Mouse (Mus musculus): ENCODE results near the gene Dbnl. TPM values are rescaled to one million over a fixed set of nuclear protein-coding genes. Genes with fewer than 3 reads are reported as not detected.

Gene Dbnl
- total and polyA plus RNA-seq, 2 experiments from 2014 or later: 77.8 to 130 TPM

DNA sequence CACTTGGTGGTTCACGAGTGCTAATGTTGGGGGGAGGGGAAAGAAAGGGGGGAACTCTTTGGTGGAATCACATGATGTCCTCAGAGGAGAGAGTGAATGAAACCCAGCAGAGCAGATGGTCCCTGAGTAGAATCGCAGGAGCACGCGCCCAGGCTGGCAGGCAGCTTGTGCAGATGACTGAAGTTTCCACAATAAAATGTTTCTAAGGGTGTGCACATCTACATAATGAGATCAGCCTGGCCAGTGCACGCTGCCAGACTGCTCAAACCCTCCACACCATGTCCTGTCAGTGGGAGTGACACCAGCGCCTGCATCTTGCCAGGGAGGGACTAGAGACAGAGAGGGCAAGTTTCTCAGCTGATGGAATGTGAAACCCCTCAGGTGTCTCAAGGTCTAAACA, 60.5 kb downstream of the Dbnl start:
- Histone ChIP-seq H3K4me1 (ENCODE audit: insufficient read depth) (peaks cover 8% of the 10 kb centered on the region; the same call in 1 of the 2 replicates), H3K27ac (ENCODE audit: low read depth, low read length) (peak overlapping the region; percentile 23; the same call in 1 of the 2 replicates), H3K9me3 (ENCODE audit: low read length) (no peaks in the 10 kb centered on the region), H3K9ac (no peak overlapping the region), H3K4me2 (ENCODE audit: low read depth) (no peak overlapping the region), H3K4me3 (ENCODE audit: low read depth, low read length) (no peak overlapping the region), H3K36me3 (ENCODE audit: insufficient read depth) (no peaks in the 10 kb centered on the region), H3K27me3 (ENCODE audit: insufficient read depth, low read length) (no peaks in the 10 kb centered on the region)
- 16% methylated on average over 6 of the region's 6 CpGs for WGBS
- TF ChIP-seq CTCF (IDR thresholded peaks at IDR 0.05; ENCODE audit: low read depth): no peak
- ATAC-seq (peak; percentile 95), DNase-seq (peak; percentile 81)

DNA sequence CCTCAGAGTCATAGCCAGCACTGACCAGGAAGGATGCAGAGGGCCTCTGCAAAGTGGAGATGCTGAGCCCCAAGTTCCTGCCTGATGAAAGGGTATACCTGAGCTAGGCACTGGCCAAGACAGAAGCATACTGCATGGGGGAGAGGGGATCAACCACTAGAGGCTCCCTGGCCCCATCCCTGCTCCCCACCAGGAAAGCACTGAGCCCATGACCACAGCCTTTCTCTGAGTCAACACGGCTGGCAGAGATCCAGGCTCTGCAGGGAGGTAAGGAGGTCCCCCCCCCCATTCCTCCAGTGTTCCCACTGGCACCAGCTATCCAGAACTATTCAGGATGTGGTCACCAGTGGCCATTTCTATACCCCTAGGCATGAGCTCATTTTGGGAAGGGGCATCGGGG, 61.0 kb downstream of the Dbnl start:
- H3K36me3 ChIP-seq (ENCODE audit: insufficient read depth): no peaks in the 10 kb centered on the region
- peaks cover 8% of the 10 kb centered on the region; the same call in 1 of the 2 replicates for H3K4me1 ChIP-seq (ENCODE audit: insufficient read depth)
- no peaks in the 10 kb centered on the region for H3K9me3 ChIP-seq (ENCODE audit: low read length)
- DNase-seq (no peak), ATAC-seq (no peak)
- TF ChIP-seq CTCF (IDR thresholded peaks at IDR 0.05; ENCODE audit: low read depth): no peak
- H3K4me3 ChIP-seq (ENCODE audit: low read depth, low read length): no peak overlapping the region
- H3K9ac ChIP-seq: no peak overlapping the region
- H3K4me2 ChIP-seq (ENCODE audit: low read depth): no peak overlapping the region
- H3K27ac ChIP-seq (ENCODE audit: low read depth, low read length): peak overlapping the region; percentile 23; the same call in 1 of the 2 replicates
- WGBS: 36% methylated on average over 2 of the region's 2 CpGs
- no peaks in the 10 kb centered on the region for H3K27me3 ChIP-seq (ENCODE audit: insufficient read depth, low read length)

DNA sequence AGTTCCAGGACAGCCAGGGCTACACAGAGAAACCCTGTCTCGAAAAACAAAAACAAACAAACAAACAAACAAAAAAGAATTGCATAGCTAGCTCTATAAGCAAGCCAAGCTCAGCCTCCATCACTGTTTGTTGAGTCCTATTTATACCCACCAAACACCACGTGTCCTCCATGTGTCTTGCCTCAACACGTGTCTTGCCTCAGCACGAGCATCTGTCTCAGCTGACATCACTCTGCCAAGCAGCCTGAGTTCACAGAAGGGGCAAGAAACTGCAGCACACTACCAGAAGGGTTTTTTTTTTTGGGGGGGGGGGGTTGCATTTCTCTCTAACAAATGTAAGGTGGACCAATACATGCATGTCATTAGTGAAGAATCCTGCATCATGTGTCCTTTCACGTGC, 62.2 kb downstream of the Dbnl start:
- DNase-seq: no peak
- no peak overlapping the region for H3K4me3 ChIP-seq (ENCODE audit: low read depth, low read length)
- TF ChIP-seq CTCF (IDR thresholded peaks at IDR 0.05; ENCODE audit: low read depth): no peak
- H3K9ac ChIP-seq: no peak overlapping the region
- H3K36me3 ChIP-seq (ENCODE audit: insufficient read depth): no peaks in the 10 kb centered on the region
- H3K27me3 ChIP-seq (ENCODE audit: insufficient read depth, low read length): no peaks in the 10 kb centered on the region
- ATAC-seq: no peak
- no peak overlapping the region for H3K27ac ChIP-seq (ENCODE audit: low read depth, low read length)
- H3K4me1 ChIP-seq (ENCODE audit: insufficient read depth): peaks cover 8% of the 10 kb centered on the region; the same call in 1 of the 2 replicates
- WGBS: 67% methylated on average over 5 of the region's 5 CpGs
- H3K4me2 ChIP-seq (ENCODE audit: low read depth): no peak overlapping the region
- H3K9me3 ChIP-seq (ENCODE audit: low read length): no peaks in the 10 kb centered on the region

Other genes starting within 250 kb of the Dbnl start
- gene Ccdc117, start 246.3 kb upstream of the Dbnl start, total RNA-seq (2014; rRNA removed): 14.4 and 14.7 TPM in 2 replicates
- 6.6 and 7.0 TPM in 2 replicates for gene Ccdc117, start 246.3 kb upstream of the Dbnl start, polyA plus RNA-seq (2015; fragmentation: Nextera tagmentation; extraction: Ambion mirVana)
- 0.24 TPM in 1 of 2 replicates, not detected in the other for gene Ankrd36, start 218.8 kb upstream of the Dbnl start, total RNA-seq (2014; rRNA removed)
- gene Ankrd36, start 218.8 kb upstream of the Dbnl start, polyA plus RNA-seq (2015; fragmentation: Nextera tagmentation; extraction: Ambion mirVana): not detected in 2 replicates
- 83.9 and 90.7 TPM in 2 replicates for gene Mrps24, start 72.8 kb upstream of the Dbnl start, total RNA-seq (2014; rRNA removed)
- gene Mrps24, start 72.8 kb upstream of the Dbnl start, polyA plus RNA-seq (2015; fragmentation: Nextera tagmentation; extraction: Ambion mirVana): 226 and 284 TPM in 2 replicates
- 39.6 and 48.1 TPM in 2 replicates for gene Urgcp, start 26.1 kb upstream of the Dbnl start, total RNA-seq (2014; rRNA removed)
- 28.4 and 33.4 TPM in 2 replicates for gene Urgcp, start 26.1 kb upstream of the Dbnl start, polyA plus RNA-seq (2015; fragmentation: Nextera tagmentation; extraction: Ambion mirVana)
- gene Pgam2, start 15.2 kb downstream of the Dbnl start, total RNA-seq (2014; rRNA removed): 0.38 and 3.5 TPM in 2 replicates
- 3.3 and 3.5 TPM in 2 replicates for gene Pgam2, start 15.2 kb downstream of the Dbnl start, polyA plus RNA-seq (2015; fragmentation: Nextera tagmentation; extraction: Ambion mirVana)
- gene Polm, start 49.5 kb downstream of the Dbnl start, total RNA-seq (2014; rRNA removed): 7.5 and 9.7 TPM in 2 replicates
- gene Polm, start 49.5 kb downstream of the Dbnl start, polyA plus RNA-seq (2015; fragmentation: Nextera tagmentation; extraction: Ambion mirVana): 4.6 and 6.0 TPM in 2 replicates
- gene Aebp1, start 73.5 kb downstream of the Dbnl start, total RNA-seq (2014; rRNA removed): 9.8 and 14.9 TPM in 2 replicates
- gene Aebp1, start 73.5 kb downstream of the Dbnl start, polyA plus RNA-seq (2015; fragmentation: Nextera tagmentation; extraction: Ambion mirVana): 15.9 and 19.8 TPM in 2 replicates
- 20.4 and 29.0 TPM in 2 replicates for gene Pold2, start 89.8 kb downstream of the Dbnl start, total RNA-seq (2014; rRNA removed)
- gene Pold2, start 89.8 kb downstream of the Dbnl start, polyA plus RNA-seq (2015; fragmentation: Nextera tagmentation; extraction: Ambion mirVana): 48.0 and 51.3 TPM in 2 replicates
- gene Myl7, start 110.3 kb downstream of the Dbnl start, total RNA-seq (2014; rRNA removed): not detected in 2 replicates
- not detected in 2 replicates for gene Myl7, start 110.3 kb downstream of the Dbnl start, polyA plus RNA-seq (2015; fragmentation: Nextera tagmentation; extraction: Ambion mirVana)
- gene Gck, start 161.6 kb downstream of the Dbnl start, total RNA-seq (2014; rRNA removed): 8.6 and 12.9 TPM in 2 replicates
- gene Gck, start 161.6 kb downstream of the Dbnl start, polyA plus RNA-seq (2015; fragmentation: Nextera tagmentation; extraction: Ambion mirVana): 7.1 and 7.2 TPM in 2 replicates
- 181 and 195 TPM in 2 replicates for gene Ykt6, start 167.2 kb downstream of the Dbnl start, total RNA-seq (2014; rRNA removed)
- 101 and 102 TPM in 2 replicates for gene Ykt6, start 167.2 kb downstream of the Dbnl start, polyA plus RNA-seq (2015; fragmentation: Nextera tagmentation; extraction: Ambion mirVana)

All from forebrain, postnatal 0 days (tissue).